Mouse (Mus musculus): ENCODE data around the gene Prmt3.

The Prmt3 gene

GRCm38 (mm10) chr7:49803511-49803910 is 25.4 kb downstream of the Prmt3 start:
- no peak for DNase-seq

GRCm38 (mm10) chr7:49804638-49805165 is 26.6 kb downstream of the Prmt3 start:
- DNase-seq, result no peak

GRCm38 (mm10) chr7:49805618-49806017 is 27.5 kb downstream of the Prmt3 start:
- no peak for DNase-seq

- DNase-seq, result no peak
Observed at GRCm38 (mm10) chr7:49807093-49807682, 29.0 kb downstream of the Prmt3 start.

GRCm38 (mm10) chr7:49807846-49808622 is 29.9 kb downstream of the Prmt3 start:
- no peak for DNase-seq

GRCm38 (mm10) chr7:49809100-49809499 is 31.0 kb downstream of the Prmt3 start:
- DNase-seq, result no peak

- no peak for DNase-seq
Observed at GRCm38 (mm10) chr7:49809562-49809961, 31.4 kb downstream of the Prmt3 start.

GRCm38 (mm10) chr7:49811346-49811745 is 33.2 kb downstream of the Prmt3 start:
- peak in 1 of 2 experiments; percentile 8 for DNase-seq

- no peak for DNase-seq
Observed at GRCm38 (mm10) chr7:49819393-49819792, 41.2 kb downstream of the Prmt3 start.

GRCm38 (mm10) chr7:49821370-49821769 is 43.2 kb downstream of the Prmt3 start:
- no peak for DNase-seq

GRCm38 (mm10) chr7:49822028-49822427 is 43.9 kb downstream of the Prmt3 start:
- no peak for DNase-seq

GRCm38 (mm10) chr7:49823595-49823994 is 45.4 kb downstream of the Prmt3 start:
- DNase-seq, result no peak

GRCm38 (mm10) chr7:49824043-49824442 is 45.9 kb downstream of the Prmt3 start:
- DNase-seq, result no peak

GRCm38 (mm10) chr7:49824581-49824980 is 46.4 kb downstream of the Prmt3 start:
- no peak for DNase-seq

GRCm38 (mm10) chr7:49825492-49825891 is 47.3 kb downstream of the Prmt3 start:
- DNase-seq, result no peak

- DNase-seq, result no peak
Observed at GRCm38 (mm10) chr7:49827920-49828319, 49.8 kb downstream of the Prmt3 start.

- DNase-seq, result no peak
Observed at GRCm38 (mm10) chr7:49842366-49843282, 64.5 kb downstream of the Prmt3 start.

GRCm38 (mm10) chr7:49843304-49843933 is 65.3 kb downstream of the Prmt3 start:
- DNase-seq, result no peak

GRCm38 (mm10) chr7:49847939-49848338 is 69.8 kb downstream of the Prmt3 start:
- no peak for DNase-seq

- DNase-seq, result no peak
Observed at GRCm38 (mm10) chr7:49853342-49854181, 75.4 kb downstream of the Prmt3 start.

GRCm38 (mm10) chr7:49857347-49857746 is 79.2 kb downstream of the Prmt3 start:
- no peak for DNase-seq

- no peak for DNase-seq
Observed at GRCm38 (mm10) chr7:49858257-49858656, 80.1 kb downstream of the Prmt3 start.
